Mouse (Mus musculus): ENCODE measurements at regions not wholly inside any gene's neighbourhood (a gene's known extent, or its start where the extent isn't known, plus 50 kb on each side); places are given as distances from the start of the nearest gene placed in this dataset.

GRCm38 (mm10) chr2:45805329-45805728 is 688.1 kb upstream of the Zeb2 start:
- TF ChIP-seq CTCF (IDR thresholded peaks at IDR 0.05; ENCODE audit: insufficient read depth, low read length) (no peak), POLR2A (IDR thresholded peaks at IDR 0.05; ENCODE audit: borderline replicate concordance, extremely low read depth, low read depth, low read length) (no peak)

Data from lung, adult 2 months (tissue).